Mouse (Mus musculus) neutrophil, adult 5-6 weeks (primary cell): ENCODE measurements around the gene H2al1m. TPM values are rescaled to one million over a fixed set of nuclear protein-coding genes. Genes with fewer than 3 reads are reported as not detected.
"Not testable (repeated sequence)": the region's sequence is repeated elsewhere in the genome, so short reads cannot be mapped to it uniquely, and the experiment has no call there.

Source experiments
- ATAC-seq: fragments of 151-379, 151-347 bp; 2 replicates; pipeline ENCODE4 v1.8.0; 2017; ENCODE audit warnings: mild to moderate bottlenecking, moderate TSS enrichment; ENCODE audit not compliant: insufficient number of reproducible peaks, poor library complexity, low FRiP score, severe bottlenecking; ENCODE audit errors: extremely low read depth
- total RNA-seq: library from RNA; stranded (forward); fragments of 200-1000 nt; gene quantifications from 2 replicates; pipeline ENCODE4 v1.2.3, GENCODE M21; 2017

The H2al1m gene
- 1.4 TPM in 1 of 2 replicates, not detected in the other for total RNA-seq

DNA sequence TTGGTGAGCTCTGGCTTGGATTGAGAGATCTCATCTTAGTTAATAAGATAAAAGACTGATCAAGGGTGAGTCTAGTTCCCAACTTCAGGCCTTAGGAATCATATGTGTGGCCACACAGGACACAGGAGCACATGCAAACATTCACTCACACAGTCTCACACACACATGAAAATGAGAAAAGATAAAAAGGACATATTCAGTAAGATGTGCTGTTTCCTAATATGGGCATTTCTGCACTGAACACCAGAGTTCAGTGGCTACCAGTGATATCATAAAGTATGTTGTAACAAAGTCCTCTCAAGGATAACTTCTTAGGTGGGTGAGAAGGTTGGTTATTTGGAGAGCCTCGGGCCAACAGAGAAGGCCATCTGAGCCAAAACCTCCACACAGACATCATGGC, at the start of gene H2al1m:
TSS of gene H2al1m (plus strand) at position 301 of the 400 bp plus-strand sequence.
- not testable (repeated sequence) for ATAC-seq

DNA sequence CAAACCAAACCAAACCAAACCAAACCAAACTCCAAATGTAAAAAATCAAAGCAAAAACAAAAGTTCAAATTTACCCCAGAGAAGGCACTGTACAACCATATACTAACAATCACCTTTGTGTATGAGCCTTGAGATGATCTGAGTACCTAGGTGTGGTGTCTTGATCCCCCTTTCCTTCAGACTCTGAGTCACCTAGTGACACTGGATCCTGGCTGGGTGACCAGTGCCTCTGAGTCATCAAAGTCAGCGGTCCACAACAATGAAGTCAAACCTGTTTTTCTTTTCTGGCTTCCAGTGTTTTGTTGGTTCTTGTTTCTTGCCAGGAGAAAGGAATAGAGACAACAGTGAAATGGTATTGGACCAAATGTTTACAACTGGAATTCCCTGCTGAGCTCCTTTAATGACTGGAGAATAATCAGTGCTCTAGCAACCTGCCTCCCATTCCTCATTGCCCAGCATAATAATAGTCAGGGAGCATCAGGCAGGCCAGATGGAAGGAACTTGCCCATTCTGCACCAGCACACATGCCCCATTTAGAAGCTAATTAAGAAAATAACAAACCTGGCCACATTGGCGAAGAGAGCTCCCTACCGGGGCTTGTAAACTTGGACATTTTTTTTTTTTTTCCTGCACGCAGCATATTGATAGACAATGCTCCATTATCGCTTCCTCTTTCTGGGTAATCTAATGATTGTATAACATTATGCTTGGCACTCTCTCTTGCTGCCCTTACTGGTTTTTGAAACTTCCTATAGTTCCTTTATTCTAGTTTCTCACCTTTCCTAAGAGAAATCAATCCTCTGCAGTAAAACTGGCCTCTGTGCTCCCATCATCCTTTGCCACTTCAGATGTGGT, 42.6 kb upstream of the H2al1m start:
- no peak for ATAC-seq

DNA sequence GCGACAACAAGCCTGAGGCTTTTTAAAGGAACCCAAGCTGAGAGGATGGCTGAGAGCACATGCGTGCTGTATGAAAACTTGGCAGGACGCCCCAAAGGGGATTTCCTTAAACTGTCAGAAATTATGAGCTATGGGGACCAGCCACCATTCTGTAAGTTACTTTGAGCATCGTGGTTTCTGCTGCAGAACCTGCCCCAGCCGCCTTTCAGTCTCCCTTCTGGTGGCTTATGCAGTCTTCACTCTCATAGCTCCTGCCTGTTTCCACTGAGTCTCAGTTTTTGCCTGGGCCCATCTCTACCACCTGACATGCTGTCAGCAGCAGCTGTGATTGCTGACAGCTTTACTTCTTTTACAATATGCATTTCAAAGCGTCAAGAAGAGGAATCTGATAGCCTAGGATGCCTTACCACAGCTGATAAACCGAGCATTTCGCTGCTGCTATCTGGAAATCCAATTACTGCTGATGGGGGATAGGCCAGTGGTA, 40.1 kb upstream of the H2al1m start:
- ATAC-seq: no peak

DNA sequence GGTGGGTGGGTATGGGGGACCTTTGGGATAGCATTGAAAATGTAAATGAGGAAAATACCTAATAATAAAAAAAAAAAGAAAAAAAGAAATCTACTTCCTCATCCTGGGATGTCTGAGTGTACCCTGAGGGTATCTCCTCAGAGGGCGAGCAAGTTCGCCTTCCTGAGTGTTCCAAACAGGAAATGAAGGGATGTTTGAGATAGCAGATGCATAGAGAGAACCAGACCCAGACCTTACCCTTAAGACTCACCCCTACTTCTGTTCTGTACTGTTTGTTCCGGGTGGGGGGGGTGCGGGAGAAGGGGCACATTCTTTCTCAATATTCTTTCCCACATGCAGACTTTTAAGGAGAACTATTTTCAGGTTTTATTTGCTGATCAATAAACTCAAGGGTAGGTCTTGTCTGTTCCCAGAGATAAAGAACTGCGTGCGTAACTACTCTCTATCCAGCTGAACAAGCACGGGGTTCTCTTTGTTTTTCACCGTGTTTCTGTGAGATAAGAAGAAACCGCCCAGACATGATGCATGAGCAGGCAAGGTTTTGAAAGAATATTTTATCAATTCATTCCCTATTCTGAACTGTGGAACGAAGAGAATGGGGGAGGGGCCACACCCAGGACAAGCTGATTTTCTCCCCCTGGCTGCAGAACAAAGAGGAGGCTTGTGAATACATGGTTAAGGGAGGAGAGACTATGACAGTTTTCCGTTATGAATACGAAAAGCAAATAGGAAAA, 38.8 kb upstream of the H2al1m start:
- ATAC-seq: no peak

DNA sequence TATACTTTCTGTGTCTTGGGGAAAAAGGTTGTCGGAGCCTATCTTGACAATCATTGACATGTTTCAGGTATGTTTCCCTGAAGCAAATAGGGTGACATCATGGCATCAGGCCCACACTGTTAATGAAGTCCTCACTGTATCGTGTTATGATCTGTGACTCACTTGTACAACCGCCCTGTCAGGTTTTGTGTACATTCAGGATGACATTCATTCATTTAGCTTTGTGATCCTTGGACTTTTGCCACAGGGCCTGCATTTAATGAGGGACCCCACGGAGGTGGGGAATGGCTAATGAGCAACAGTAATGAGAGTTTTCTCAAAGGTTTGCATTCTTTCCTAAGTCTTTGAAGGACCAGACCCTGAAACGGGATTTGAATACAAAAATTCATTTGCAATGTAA, 34.7 kb upstream of the H2al1m start:
- no peak for ATAC-seq

DNA sequence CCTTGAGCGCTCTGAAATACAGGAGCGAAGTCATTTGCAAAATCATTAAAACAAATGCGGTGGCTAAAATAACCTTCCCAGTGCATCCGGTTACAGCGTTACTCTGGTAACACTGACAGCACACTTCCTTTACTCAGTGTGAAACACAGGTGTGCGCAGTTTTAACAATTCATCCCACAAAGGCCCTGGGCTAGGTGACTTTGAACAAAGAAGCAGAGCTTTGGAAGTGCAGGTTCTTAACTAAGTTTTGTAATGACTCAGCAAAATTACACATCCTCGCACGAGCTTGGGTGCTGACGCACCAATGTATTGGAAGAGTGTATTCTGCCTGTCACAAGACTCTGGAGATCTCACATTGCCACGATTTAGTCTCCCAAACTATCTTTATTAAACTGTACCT, 29.6 kb upstream of the H2al1m start:
- ATAC-seq: peak; percentile 36; the same call in 1 of the 2 replicates

DNA sequence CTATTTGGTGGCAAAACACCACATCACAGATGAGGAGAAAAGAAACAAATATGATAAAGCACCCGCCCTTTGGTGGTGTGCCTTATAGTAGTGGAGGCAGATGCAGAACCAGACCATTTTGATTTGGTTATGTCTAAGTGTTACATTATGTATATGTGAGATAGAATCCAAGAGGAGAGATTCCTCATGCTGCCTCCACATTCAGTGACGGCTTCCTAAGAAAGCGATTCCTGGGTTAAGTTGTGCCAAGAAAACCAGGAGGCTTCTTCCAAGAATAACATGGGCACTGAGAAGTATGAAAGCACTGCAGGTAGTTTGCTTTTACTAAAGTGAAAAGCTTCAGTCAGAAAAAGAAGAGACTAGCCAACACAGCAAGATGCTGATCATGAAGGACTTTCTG, 28.7 kb upstream of the H2al1m start:
- no peak for ATAC-seq

DNA sequence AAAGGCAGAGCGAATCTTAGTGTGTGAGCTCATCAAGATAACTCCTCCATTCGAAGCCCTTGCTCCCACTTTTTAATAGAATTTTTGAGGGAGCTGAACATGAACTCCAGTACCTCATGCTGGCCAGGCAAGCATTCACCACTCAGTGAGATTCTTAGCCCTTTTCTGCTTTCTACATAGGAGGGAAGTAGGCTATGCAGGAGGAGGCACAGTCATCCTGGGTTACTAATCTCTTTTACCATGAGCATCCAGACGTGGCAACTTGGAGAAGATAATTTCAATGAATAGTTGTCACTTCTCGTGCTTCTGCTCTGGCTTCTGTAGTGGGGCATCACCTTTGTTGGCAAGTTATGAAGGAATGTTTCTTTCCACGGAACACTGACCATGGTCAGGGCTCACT, 26.8 kb upstream of the H2al1m start, which contains the start of gene Gm14862:
TSS of gene Gm14862 (minus strand) at position 134 of the 400 bp plus-strand sequence.
- ATAC-seq: no peak

DNA sequence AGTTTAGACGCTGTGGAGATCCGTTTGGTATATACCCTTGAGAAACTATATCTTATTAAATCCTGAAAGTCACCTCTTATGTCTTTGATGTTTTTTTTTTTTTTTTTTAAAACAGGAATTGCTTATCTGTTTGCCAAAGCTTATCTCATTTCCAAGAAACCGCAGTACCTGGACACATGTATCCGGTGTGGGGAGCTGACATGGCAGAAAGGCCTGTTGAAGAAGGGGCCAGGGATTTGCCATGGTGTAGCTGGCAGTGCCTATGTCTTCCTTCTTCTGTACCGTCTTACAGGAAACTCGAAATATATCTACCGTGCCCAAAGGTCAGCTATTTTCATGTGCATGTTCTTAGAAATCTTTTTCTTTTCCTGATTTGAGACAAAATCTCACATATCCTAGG, 25.7 kb upstream of the H2al1m start:
- ATAC-seq: no peak

DNA sequence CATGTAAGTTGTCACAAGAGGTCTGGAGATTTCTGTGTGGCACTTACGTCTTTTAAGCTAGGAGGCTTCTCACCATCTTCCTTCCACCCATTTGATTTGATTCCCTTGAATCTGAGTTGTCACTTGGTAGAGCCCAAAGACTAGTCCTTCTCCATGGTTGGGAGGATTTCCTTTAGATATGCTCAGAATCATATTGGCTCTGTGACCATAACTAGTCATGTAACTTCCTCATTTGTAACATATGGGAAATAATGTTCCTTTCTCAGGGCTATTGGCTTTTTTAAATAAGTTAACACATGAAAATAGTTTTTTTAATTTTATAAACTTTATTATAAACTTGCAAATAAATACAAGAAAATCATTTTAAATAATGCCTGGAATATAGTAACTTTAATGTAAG, 24.3 kb upstream of the H2al1m start:
- ATAC-seq: no peak

DNA sequence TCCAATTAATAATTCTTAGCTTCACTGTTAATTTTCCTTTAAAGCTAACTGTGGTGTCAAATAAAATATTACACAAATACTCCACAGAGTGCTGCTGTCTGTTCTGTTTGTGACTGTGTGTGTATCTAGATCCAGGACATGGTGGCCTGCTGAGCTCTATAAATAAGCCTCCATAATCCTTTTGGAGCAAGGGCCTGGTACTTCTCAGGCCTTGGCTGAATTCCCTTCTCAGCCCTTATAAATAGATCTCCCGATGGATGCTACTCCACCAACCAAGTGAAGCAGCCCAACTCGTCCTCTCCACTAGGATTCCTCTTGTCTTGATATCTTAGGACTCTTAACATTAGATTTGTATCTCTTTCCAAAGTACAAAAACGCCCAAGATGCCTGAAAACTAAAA, 12.5 kb upstream of the H2al1m start:
- ATAC-seq: no peak

DNA sequence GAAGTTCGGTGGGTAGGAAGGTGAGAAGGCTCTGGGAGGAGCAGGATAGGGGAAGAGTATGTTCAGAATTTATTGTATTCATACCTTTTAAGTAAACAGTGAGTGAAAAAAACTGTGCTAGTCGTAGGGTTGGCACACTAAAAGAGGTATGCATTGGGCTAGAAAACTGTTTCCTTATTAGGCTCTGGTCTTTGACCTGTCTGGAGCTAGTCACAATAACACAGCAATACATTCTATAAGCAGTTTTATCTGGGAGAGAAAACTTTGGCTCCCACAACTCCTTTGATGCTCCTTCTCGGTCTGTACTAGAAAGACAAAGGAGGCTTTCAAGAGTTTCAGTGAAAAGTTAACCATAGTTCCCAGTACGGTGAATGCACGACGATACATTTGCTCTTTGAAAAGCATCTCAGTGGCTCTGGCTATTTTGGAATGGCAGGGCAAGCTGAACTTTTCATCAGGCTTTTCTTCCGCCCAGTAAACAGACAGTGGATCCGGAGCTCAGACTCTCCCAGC, 11.6 kb upstream of the H2al1m start:
- no peak for ATAC-seq

DNA sequence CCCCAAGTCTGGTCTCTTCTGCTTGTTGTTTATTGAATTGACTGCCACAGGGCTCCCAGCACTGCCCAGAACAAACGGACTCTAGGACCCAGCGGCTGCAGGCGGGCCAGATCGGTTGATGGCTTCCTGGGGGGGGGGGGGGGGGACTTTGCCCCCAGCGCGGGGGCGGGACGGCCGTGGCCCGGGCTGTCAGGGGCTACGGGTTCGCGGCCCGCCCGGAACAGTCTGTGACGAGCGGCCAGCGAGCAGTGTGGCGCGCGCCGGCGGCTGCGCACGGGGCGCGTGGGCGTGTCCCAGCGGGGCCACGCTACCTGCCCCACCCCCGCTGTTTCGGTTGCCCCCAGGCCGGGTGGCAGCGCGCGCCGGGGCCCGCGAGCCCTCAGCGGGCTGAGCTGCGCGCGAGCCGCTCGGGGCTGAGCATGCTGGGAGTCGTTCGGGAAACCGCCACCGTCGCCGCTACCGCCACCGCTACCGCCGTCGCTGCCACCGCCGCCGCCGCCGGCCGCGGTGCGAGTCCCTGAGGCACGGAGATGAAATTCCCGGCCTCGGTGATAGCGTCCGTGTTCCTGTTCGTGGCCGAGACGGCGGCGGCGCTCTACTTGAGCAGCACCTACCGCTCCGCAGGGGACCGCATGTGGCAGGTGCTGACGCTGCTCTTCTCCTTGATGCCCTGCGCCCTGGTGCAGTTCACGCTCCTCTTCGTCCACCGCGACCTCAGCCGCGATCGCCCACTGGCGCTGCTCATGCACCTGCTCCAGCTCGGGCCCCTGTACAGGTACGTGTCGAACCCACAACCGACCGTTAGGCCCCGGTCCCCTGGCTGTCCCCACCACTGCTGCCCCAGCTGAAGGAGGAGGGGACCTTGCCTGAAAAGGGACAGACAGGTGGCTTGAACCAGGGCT, 10.9 kb upstream of the H2al1m start, which contains the start of gene Xk:
TSS of gene Xk (plus strand) at position 297 of the 902 bp plus-strand sequence.
- ATAC-seq: peak; percentile 81

DNA sequence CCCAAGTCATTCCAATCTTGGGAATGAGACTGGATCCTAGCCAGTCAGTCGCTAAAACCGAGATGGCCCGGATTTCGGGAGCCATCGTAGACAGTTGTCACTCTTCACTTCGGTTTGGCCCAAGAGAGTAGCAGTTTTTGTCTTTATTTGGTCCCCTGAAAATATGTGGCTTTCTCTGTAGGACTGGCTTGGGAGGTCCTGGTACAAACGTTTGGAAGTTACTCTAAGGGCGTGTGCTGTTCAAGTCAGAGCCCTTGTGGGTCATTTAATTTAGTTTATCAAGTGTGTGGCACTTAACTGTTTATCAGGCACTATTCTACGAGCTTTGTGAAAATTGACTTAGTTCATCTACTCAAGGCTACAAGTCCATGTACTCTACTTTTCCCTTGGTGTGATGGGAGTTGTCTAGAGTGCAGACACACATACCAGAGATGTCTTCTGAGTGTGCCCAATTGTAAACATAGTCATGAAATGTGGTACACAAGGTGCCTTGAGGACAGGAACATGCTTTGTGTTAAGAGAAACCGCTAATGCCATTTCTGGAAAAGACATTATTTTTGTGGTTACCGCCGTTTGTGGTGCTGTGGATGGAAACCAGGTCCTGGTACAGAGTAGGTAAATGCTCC, 10.1 kb upstream of the H2al1m start:
- no peak for ATAC-seq

DNA sequence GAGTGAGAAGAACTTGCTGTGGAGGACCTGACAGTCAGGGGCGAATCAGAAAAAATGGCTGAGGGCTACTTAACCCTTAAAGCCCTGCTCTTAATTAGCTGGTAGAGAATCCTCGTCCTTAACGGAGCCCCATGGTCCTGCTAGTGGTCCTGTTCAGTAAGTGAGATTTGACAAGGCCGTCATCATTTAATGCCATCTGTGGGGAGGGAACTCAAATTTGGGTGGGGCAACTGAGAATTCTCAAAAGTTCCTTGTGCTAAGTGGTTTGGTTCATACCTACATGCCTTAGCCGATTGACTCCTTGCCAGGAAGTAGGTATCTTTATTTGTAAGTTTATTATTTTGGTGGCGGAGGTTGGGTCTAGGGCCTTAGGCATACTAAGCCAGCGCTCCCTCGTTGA, 9.2 kb upstream of the H2al1m start:
- ATAC-seq: no peak

DNA sequence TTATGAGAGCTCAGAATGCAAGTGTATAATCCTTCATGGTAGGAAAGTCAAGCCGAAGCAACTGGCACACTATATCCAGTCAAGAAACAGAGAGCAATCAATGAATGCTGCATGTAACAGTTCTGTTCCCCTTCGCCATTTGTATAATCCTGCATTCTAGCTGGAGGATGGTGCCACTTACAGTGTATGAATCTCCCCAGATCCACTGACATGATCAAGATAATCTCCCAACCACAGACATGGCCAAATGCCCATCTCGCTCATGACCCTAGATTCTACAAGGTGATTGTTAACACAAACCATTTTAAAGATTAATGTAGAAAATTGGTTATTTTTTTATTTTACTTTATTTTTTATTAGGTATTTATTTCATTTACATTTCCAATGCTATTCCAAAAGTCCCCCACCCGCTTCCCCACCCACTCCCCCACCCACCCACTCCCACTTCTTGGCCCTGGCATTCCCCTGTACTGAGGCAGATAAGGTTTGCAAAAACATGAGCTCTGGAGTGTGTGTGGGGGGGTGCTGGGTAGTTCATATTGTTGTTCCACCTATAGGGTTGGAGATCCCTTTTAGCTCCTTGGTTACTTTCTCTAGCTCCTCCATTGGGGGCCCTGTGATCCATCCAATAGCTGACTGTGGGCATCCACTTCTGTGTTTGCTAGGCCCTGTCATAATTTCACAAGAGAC, 9.7 kb downstream of the H2al1m start:
- ATAC-seq: not testable (repeated sequence)

DNA sequence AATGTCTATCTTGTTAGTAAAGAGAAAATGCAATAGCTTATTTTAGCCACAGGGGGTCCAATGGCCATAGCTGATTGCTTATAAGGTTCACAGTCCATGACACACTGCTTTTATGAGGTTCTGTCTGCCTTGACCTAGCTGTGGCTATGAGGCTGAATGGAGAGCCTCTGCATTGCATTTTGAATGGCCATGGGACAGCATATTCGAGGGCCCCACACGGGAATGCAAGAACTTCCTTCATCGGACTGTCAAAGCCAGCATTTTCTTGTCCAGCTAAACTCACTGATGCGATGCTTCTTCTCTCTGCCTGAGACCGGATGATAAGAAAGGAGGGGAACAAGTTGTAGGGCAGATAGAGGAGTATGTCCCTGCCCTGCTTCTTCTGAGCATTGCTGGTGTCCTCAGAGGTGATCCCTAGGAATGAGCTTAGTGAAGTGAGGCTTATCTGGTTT, 14.9 kb downstream of the H2al1m start:
- ATAC-seq: no peak

DNA sequence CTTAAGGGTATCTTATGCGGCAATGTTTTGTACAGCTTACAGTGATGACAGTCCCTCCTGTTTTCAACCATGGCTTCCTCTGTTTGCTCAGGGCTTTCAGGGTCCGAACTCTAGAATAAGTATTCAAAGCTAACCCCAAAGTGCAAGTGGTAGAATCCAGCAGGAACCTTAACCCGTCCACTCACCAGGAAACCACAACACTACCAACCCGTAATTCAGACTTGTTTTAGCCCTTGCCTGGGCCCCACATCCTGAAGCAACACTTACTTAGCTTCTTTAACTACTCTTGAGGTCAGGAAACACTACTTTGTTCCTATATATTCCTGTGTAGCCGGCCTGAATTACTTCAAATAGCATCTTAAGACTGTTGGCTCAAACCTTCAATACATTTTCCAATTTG, 19.2 kb downstream of the H2al1m start:
- ATAC-seq: no peak
